Mouse (Mus musculus): Measurements from ENCODE around the gene Trub1. TPM values are rescaled to one million over a fixed set of nuclear protein-coding genes. Genes with fewer than 3 reads are reported as not detected.

Trub1 gene
- total and polyA plus RNA-seq, 2 experiments from 2014 or later: 7.7 to 7.9 TPM

GRCm38 (mm10) chr19:57413170-57413569 is 39.5 kb upstream of the Trub1 start:
- no peak for DNase-seq (ENCODE audit: low spot score)
- Histone ChIP-seq H3K27me3 (ENCODE audit: control insufficient read depth, insufficient read depth, low read length) (no peaks in the 10 kb centered on the region), H3K27ac (ENCODE audit: low read depth) (no peak overlapping the region), H3K9ac (replicated peaks; ENCODE audit: low read depth, low read length) (no peak overlapping the region), H3K36me3 (replicated peaks; ENCODE audit: control insufficient read depth, insufficient read depth, low read length) (no peaks in the 10 kb centered on the region), H3K4me2 (ENCODE audit: low read depth, low read length) (no peak overlapping the region), H3K4me1 (ENCODE audit: control insufficient read depth, insufficient read depth) (peaks cover 9% of the 10 kb centered on the region; the same call in 1 of the 2 replicates), H3K4me3 (ENCODE audit: low read depth, low read length) (no peak overlapping the region), H3K9me3 (replicated peaks; ENCODE audit: control insufficient read depth, low read length) (no peaks in the 10 kb centered on the region)
- WGBS: 25% methylated on average over 3 of the region's 3 CpGs
- no peak for ATAC-seq (ENCODE audit: insufficient read depth, low read depth)
- TF ChIP-seq EP300 (IDR thresholded peaks at IDR 0.05; ENCODE audit: low read depth): no peak
- no peak for TF ChIP-seq CTCF (IDR thresholded peaks at IDR 0.05; ENCODE audit: low read depth)

GRCm38 (mm10) chr19:57413918-57414317 is 38.8 kb upstream of the Trub1 start:
- no peak overlapping the region for H3K27ac ChIP-seq (ENCODE audit: low read depth)
- no peaks in the 10 kb centered on the region for H3K27me3 ChIP-seq (ENCODE audit: control insufficient read depth, insufficient read depth, low read length)
- no peak overlapping the region for H3K9ac ChIP-seq (replicated peaks; ENCODE audit: low read depth, low read length)
- 82% methylated on average over 6 of the region's 6 CpGs for WGBS
- H3K4me2 ChIP-seq (ENCODE audit: low read depth, low read length): no peak overlapping the region
- ATAC-seq (ENCODE audit: insufficient read depth, low read depth): no peak
- DNase-seq (ENCODE audit: low spot score): no peak
- no peaks in the 10 kb centered on the region for H3K36me3 ChIP-seq (replicated peaks; ENCODE audit: control insufficient read depth, insufficient read depth, low read length)
- H3K4me1 ChIP-seq (ENCODE audit: control insufficient read depth, insufficient read depth): peaks cover 9% of the 10 kb centered on the region; the same call in 1 of the 2 replicates
- H3K4me3 ChIP-seq (ENCODE audit: low read depth, low read length): no peak overlapping the region
- TF ChIP-seq CTCF (IDR thresholded peaks at IDR 0.05; ENCODE audit: low read depth) (no peak; the same call in 1 of the 2 replicates), EP300 (IDR thresholded peaks at IDR 0.05; ENCODE audit: low read depth) (no peak)
- no peaks in the 10 kb centered on the region for H3K9me3 ChIP-seq (replicated peaks; ENCODE audit: control insufficient read depth, low read length)

GRCm38 (mm10) chr19:57415031-57415807 is 37.5 kb upstream of the Trub1 start:
- no peaks in the 10 kb centered on the region for H3K36me3 ChIP-seq (replicated peaks; ENCODE audit: control insufficient read depth, insufficient read depth, low read length)
- no peak for TF ChIP-seq CTCF (IDR thresholded peaks at IDR 0.05; ENCODE audit: low read depth)
- no peak for TF ChIP-seq EP300 (IDR thresholded peaks at IDR 0.05; ENCODE audit: low read depth)
- no peak overlapping the region for H3K4me3 ChIP-seq (ENCODE audit: low read depth, low read length)
- no peaks in the 10 kb centered on the region for H3K27me3 ChIP-seq (ENCODE audit: control insufficient read depth, insufficient read depth, low read length)
- ATAC-seq (ENCODE audit: insufficient read depth, low read depth) (no peak), DNase-seq (ENCODE audit: low spot score) (no peak)
- no peaks in the 10 kb centered on the region for H3K9me3 ChIP-seq (replicated peaks; ENCODE audit: control insufficient read depth, low read length)
- H3K9ac ChIP-seq (replicated peaks; ENCODE audit: low read depth, low read length): no peak overlapping the region
- peaks cover 9% of the 10 kb centered on the region; the same call in 1 of the 2 replicates for H3K4me1 ChIP-seq (ENCODE audit: control insufficient read depth, insufficient read depth)
- H3K4me2 ChIP-seq (ENCODE audit: low read depth, low read length): no peak overlapping the region
- WGBS: 86% methylated on average over 8 of the region's 8 CpGs
- no peak overlapping the region for H3K27ac ChIP-seq (ENCODE audit: low read depth)

- TF ChIP-seq EP300 (IDR thresholded peaks at IDR 0.05; ENCODE audit: low read depth): no peak
- no peak for TF ChIP-seq CTCF (IDR thresholded peaks at IDR 0.05; ENCODE audit: low read depth)
- no peaks in the 10 kb centered on the region for H3K27me3 ChIP-seq (ENCODE audit: control insufficient read depth, insufficient read depth, low read length)
- DNase-seq (ENCODE audit: low spot score) (no peak), ATAC-seq (ENCODE audit: insufficient read depth, low read depth) (no peak)
- no peaks in the 10 kb centered on the region for H3K36me3 ChIP-seq (replicated peaks; ENCODE audit: control insufficient read depth, insufficient read depth, low read length)
- peak overlapping the region; percentile 17 for H3K4me3 ChIP-seq (ENCODE audit: low read depth, low read length)
- WGBS: 19% methylated on average over 17 of the region's 17 CpGs
- peak overlapping the region; percentile 55 for H3K4me2 ChIP-seq (ENCODE audit: low read depth, low read length)
- H3K9me3 ChIP-seq (replicated peaks; ENCODE audit: control insufficient read depth, low read length): no peaks in the 10 kb centered on the region
- no peak overlapping the region for H3K9ac ChIP-seq (replicated peaks; ENCODE audit: low read depth, low read length)
- H3K4me1 ChIP-seq (ENCODE audit: control insufficient read depth, insufficient read depth): peaks cover 3% of the 10 kb centered on the region; the same call in 1 of the 2 replicates
- no peak overlapping the region for H3K27ac ChIP-seq (ENCODE audit: low read depth)
Observed at GRCm38 (mm10) chr19:57417800-57418580, 34.7 kb upstream of the Trub1 start.

- 18% methylated on average over 3 of the region's 3 CpGs for WGBS
- Histone ChIP-seq H3K27ac (ENCODE audit: low read depth) (no peak overlapping the region), H3K9me3 (replicated peaks; ENCODE audit: control insufficient read depth, low read length) (no peaks in the 10 kb centered on the region), H3K4me3 (ENCODE audit: low read depth, low read length) (no peak overlapping the region), H3K27me3 (ENCODE audit: control insufficient read depth, insufficient read depth, low read length) (no peaks in the 10 kb centered on the region), H3K36me3 (replicated peaks; ENCODE audit: control insufficient read depth, insufficient read depth, low read length) (no peaks in the 10 kb centered on the region), H3K9ac (replicated peaks; ENCODE audit: low read depth, low read length) (no peak overlapping the region), H3K4me2 (ENCODE audit: low read depth, low read length) (no peak overlapping the region), H3K4me1 (ENCODE audit: control insufficient read depth, insufficient read depth) (peaks cover 5% of the 10 kb centered on the region; the same call in 1 of the 2 replicates)
- ATAC-seq (ENCODE audit: insufficient read depth, low read depth) (no peak), DNase-seq (ENCODE audit: low spot score) (no peak)
- TF ChIP-seq EP300 (IDR thresholded peaks at IDR 0.05; ENCODE audit: low read depth): no peak
- TF ChIP-seq CTCF (IDR thresholded peaks at IDR 0.05; ENCODE audit: low read depth): no peak
Observed at GRCm38 (mm10) chr19:57423402-57423801, 29.3 kb upstream of the Trub1 start.
